Comparison of ENCODE assay signal across 8 mouse cellular contexts in the genomic region with DNA sequence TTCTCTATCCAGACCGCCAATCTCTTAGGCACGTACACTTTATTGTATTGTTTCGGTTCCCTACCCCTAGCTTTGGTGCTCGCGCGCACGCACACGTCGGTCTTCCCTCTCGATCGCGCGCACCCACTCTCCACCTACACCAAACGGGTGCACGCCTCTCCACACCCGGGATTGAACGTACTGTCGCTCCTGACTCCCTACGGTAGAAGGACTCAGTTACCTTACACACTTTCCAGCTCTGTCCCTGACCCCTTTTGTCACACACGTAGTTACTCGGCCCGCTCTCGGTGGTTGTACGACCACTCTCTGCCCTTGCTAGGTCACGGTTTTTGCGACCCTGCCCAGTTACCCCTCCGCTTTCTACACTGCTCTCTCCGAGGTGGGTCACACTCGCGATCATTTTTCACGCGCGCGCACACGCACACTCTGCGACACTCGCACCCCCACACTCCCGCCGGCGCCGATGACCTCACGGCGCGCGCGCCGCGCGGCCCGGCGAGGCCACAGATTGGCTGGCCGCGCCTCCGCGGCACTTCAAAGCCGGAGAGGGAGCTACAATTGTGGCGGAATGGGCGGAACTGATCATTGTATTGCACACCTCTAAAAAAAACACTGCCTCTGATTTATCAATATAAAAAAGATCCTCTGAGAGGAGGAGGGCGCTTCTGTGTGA. TPM values are rescaled to one million over a fixed set of nuclear protein-coding genes. Genes with fewer than 3 reads are reported as not detected.
DNase-seq lines count a peak whose midpoint lies in the region; ATAC-seq and TF ChIP-seq lines count a peak whose summit lies in the region.

No protein-coding gene starts in this region.

- 1% methylated on average over 59 of the region's 59 CpGs for WGBS in thymus, adult 2 months
- under 1% methylated on average over 59 of the region's 59 CpGs for WGBS in heart, postnatal 0 days
- under 1% methylated on average over 59 of the region's 59 CpGs for WGBS in liver, embryonic 14.5 days (ENCODE audit: insufficient replicate concordance)
- under 1% methylated on average over 59 of the region's 59 CpGs for WGBS in neural tube, embryonic 13.5 days

- peak overlapping the region; percentile 55 for H3K4me3 ChIP-seq in thymus, adult 2 months (ENCODE audit: control insufficient read depth, insufficient read depth, low read length)
- peak overlapping the region; percentile 59 for H3K4me3 ChIP-seq in heart, postnatal 0 days (ENCODE audit: low read depth, low read length)
- H3K4me3 ChIP-seq in liver, embryonic 14.5 days (ENCODE audit: insufficient read depth in 1 of 2, low read depth in 2 of 2, low read length in 2 of 2) = peak overlapping the region; percentile 40 to 46
- H3K4me3 ChIP-seq in neural tube, embryonic 13.5 days = peak overlapping the region; percentile 38

- TF ChIP-seq CTCF in thymus, adult 2 months (IDR thresholded peaks at IDR 0.05; ENCODE audit: borderline replicate concordance, control insufficient read depth, extremely low read depth, insufficient read depth, low read length, poor library complexity) = no peak
- TF ChIP-seq CTCF in heart, postnatal 0 days (IDR thresholded peaks at IDR 0.05; ENCODE audit: low read depth) = no peak
- no peak for TF ChIP-seq CTCF in liver, embryonic 14.5 days (IDR thresholded peaks at IDR 0.05; ENCODE audit: low read depth)

- peaks cover 8% of the 10 kb centered on the region for H3K4me1 ChIP-seq in thymus, adult 2 months (replicated peaks; ENCODE audit: control insufficient read depth, insufficient read depth, low read length)
- no peaks in the 10 kb centered on the region for H3K4me1 ChIP-seq in heart, postnatal 0 days (ENCODE audit: control insufficient read depth, insufficient read depth)
- no peaks in the 10 kb centered on the region for H3K4me1 ChIP-seq in liver, embryonic 14.5 days (replicated peaks; ENCODE audit: control insufficient read depth in 2 of 2, insufficient read depth in 2 of 2, low read length in 1 of 2)
- peaks cover 31% of the 10 kb centered on the region for H3K4me1 ChIP-seq in neural tube, embryonic 13.5 days (replicated peaks)

- TF ChIP-seq EP300 in heart, postnatal 0 days (IDR thresholded peaks at IDR 0.05; ENCODE audit: low read depth) = no peak
- TF ChIP-seq EP300 in liver, embryonic 14.5 days (IDR thresholded peaks at IDR 0.05; ENCODE audit: low read depth) = no peak

- no peaks in the 10 kb centered on the region for H3K9me3 ChIP-seq in heart, postnatal 0 days (replicated peaks; ENCODE audit: control insufficient read depth, low read length)
- no peaks in the 10 kb centered on the region for H3K9me3 ChIP-seq in liver, embryonic 14.5 days (ENCODE audit: control insufficient read depth, low read length)
- H3K9me3 ChIP-seq in neural tube, embryonic 13.5 days = no peaks in the 10 kb centered on the region

- H3K27me3 ChIP-seq in thymus, adult 2 months (ENCODE audit: control insufficient read depth, insufficient read depth, low read length) = peaks cover 28% of the 10 kb centered on the region
- H3K27me3 ChIP-seq in heart, postnatal 0 days (ENCODE audit: control insufficient read depth, insufficient read depth, low read length) = peaks cover 95% of the 10 kb centered on the region
- H3K27me3 ChIP-seq in liver, embryonic 14.5 days (ENCODE audit: control insufficient read depth, insufficient read depth, low read length) = peaks cover 95% of the 10 kb centered on the region
- H3K27me3 ChIP-seq in neural tube, embryonic 13.5 days = peaks cover 92% of the 10 kb centered on the region

- H3K36me3 ChIP-seq in thymus, adult 2 months (ENCODE audit: control insufficient read depth, insufficient read depth, low read length) = no peaks in the 10 kb centered on the region
- H3K36me3 ChIP-seq in heart, postnatal 0 days (replicated peaks; ENCODE audit: control insufficient read depth, insufficient read depth, low read length) = no peaks in the 10 kb centered on the region
- no peaks in the 10 kb centered on the region for H3K36me3 ChIP-seq in liver, embryonic 14.5 days (replicated peaks; ENCODE audit: control insufficient read depth, insufficient read depth, low read depth)
- H3K36me3 ChIP-seq in neural tube, embryonic 13.5 days = no peaks in the 10 kb centered on the region

- H3K27ac ChIP-seq in thymus, adult 2 months (ENCODE audit: control insufficient read depth, insufficient read depth, low read length) = no peak overlapping the region
- no peak overlapping the region for H3K27ac ChIP-seq in heart, postnatal 0 days (ENCODE audit: low read depth)
- no peak overlapping the region for H3K27ac ChIP-seq in liver, embryonic 14.5 days
- no peak overlapping the region for H3K27ac ChIP-seq in neural tube, embryonic 13.5 days (replicated peaks)

- ATAC-seq in heart, postnatal 0 days (ENCODE audit: insufficient read depth, low read depth) = peak; percentile 60; the same call in 1 of the 2 replicates
- ATAC-seq in liver, embryonic 14.5 days (ENCODE audit: insufficient read depth) = peak; percentile 28; the same call in 1 of the 2 replicates
- peak; percentile 34; the same call in 1 of the 2 replicates for ATAC-seq in neural tube, embryonic 13.5 days (ENCODE audit: low read depth)

- H3K9ac ChIP-seq in heart, postnatal 0 days (replicated peaks; ENCODE audit: low read depth, low read length) = no peak overlapping the region
- no peak overlapping the region for H3K9ac ChIP-seq in liver, embryonic 14.5 days (replicated peaks)
- peak overlapping the region; percentile 49 for H3K9ac ChIP-seq in neural tube, embryonic 13.5 days

- peak; percentile 34 to 74 for DNase-seq in adrenal gland, adult (ENCODE audit: inconsistent age in 2 of 2, low spot score in 1 of 2)
- DNase-seq in adrenal gland, adult 8-10 months = no peak
- DNase-seq in thymus, adult 2 months = peak; percentile 13
- DNase-seq in thymus, postnatal 0 days (ENCODE audit: low spot score) = no peak
- DNase-seq in heart, postnatal 0 days (ENCODE audit: low spot score) = no peak
- DNase-seq in liver, embryonic 14.5 days (ENCODE audit: low read depth in 3 of 3, low spot score in 3 of 3) = no peak
- no peak for DNase-seq in frontal cortex, adult 2 months (ENCODE audit: extremely low spot score in 1 of 2, low spot score in 1 of 2)

- TF ChIP-seq POLR2A in thymus, adult 2 months (IDR thresholded peaks at IDR 0.05; ENCODE audit: control insufficient read depth, extremely low read depth, insufficient read depth, low read length, poor library complexity) = no peak

- H3K4me2 ChIP-seq in heart, postnatal 0 days (ENCODE audit: low read depth, low read length) = peak overlapping the region; percentile 87
- peak overlapping the region; percentile 57 for H3K4me2 ChIP-seq in liver, embryonic 14.5 days (ENCODE audit: low read depth)
- H3K4me2 ChIP-seq in neural tube, embryonic 13.5 days = peak overlapping the region; percentile 55

RNA-seq across cellular contexts. Expression of a gene that starts 0.7 kb away (rescaled TPM):
- not detected for total RNA-seq in adrenal gland, adult 8-10 months (2022)
- polyA plus RNA-seq in thymus, adult 2 months (2012; rRNA removed) = 0.03 TPM in 1 of 2 replicates, not detected in the other
- 0.07 TPM in 1 of 2 replicates, not detected in the other for polyA plus RNA-seq in thymus, postnatal 0 days (2015; fragmentation: Nextera tagmentation; extraction: Ambion mirVana)
- not detected in 2 replicates for total RNA-seq in heart, postnatal 0 days (2014; rRNA removed; ENCODE audit: low replicate concordance)
- polyA plus RNA-seq in heart, postnatal 0 days (2015; fragmentation: Nextera tagmentation; extraction: Ambion mirVana) = not detected in 2 replicates
- 0.01 TPM in 2 replicates for polyA plus RNA-seq in liver, embryonic 14.5 days (2012; rRNA removed)
- not detected in 2 replicates for polyA plus RNA-seq in liver, embryonic 14.5 days (2014; fragmentation: Nextera tagmentation; extraction: Ambion mirVana)
- polyA plus RNA-seq in neural tube, embryonic 13.5 days (2015; fragmentation: Nextera tagmentation; extraction: Ambion mirVana) = 4.0 and 4.1 TPM in 2 replicates
- 28.3 and 35.8 TPM in 2 replicates for polyA plus RNA-seq in frontal cortex, adult 2 months (2012; rRNA removed)

Comparison
In these comparisons a context has a peak if more than half of its experiments do, and no peak if none do; other contexts are left out.
1. DNase-seq: peak in adrenal gland, adult (2 of 2) and thymus, adult 2 months (single experiment); none in adrenal gland, adult 8-10 months (single experiment), thymus, postnatal 0 days (single experiment), heart, postnatal 0 days (single experiment), liver, embryonic 14.5 days (0 of 3) and frontal cortex, adult 2 months (0 of 2).
2. Peak in every context shown above with its lines, with median percentiles within 50 percentile points of each other: H3K4me3 ChIP-seq, ATAC-seq and H3K4me2 ChIP-seq.